Mouse (Mus musculus) MEL (cell line): ENCODE data around the gene Gm42878. TPM values are rescaled to one million over a fixed set of nuclear protein-coding genes. Genes with fewer than 3 reads are reported as not detected.
A peak's percentile ranks its signal among the peaks of the same experiment; 100 is the strongest.

ENCODE experiments used
- DNase-seq: peaks from one replicate; pipeline ENCODE4 v3.0.0; 2011; ENCODE audit warnings: low read depth, low spot score
- H3K27ac ChIP-seq: 2 replicates; pipeline ENCODE4 v1.5.1; 2012; ENCODE audit warnings: low read depth, mild to moderate bottlenecking, control low read depth, low read length, moderate library complexity; ENCODE audit not compliant: control insufficient read depth
- H3K27me3 ChIP-seq, 2 experiments: fragments of 150-350 bp in 1 of 2; sonication (generic) in 1 of 2; 2 replicates each; pipeline ENCODE4 v1.6.1; 2012; ENCODE audit warnings: low read length in 2 of 2, mild to moderate bottlenecking in 2 of 2, improper control_type of control experiment in 1 of 2, moderate library complexity in 1 of 2; ENCODE audit not compliant: insufficient read depth in 2 of 2, control insufficient read depth in 1 of 2
- H3K36me3 ChIP-seq, 2 experiments: 2 replicates each; pipeline ENCODE4 v1.6.1; 2012 to 2014; ENCODE audit warnings: low read length in 2 of 2, improper control_type of control experiment in 1 of 2, inconsistent platforms in 1 of 2, mild to moderate bottlenecking in 1 of 2; ENCODE audit not compliant: insufficient read depth in 2 of 2, control insufficient read depth in 1 of 2
- H3K4me1 ChIP-seq, 2 experiments: fragments of 150-350 bp in 1 of 2; sonication (generic) in 1 of 2; 2 replicates each; pipeline ENCODE4 v1.6.1; 2012; ENCODE audit warnings: low read length in 2 of 2, improper control_type of control experiment in 1 of 2, mild to moderate bottlenecking in 1 of 2; ENCODE audit not compliant: insufficient read depth in 2 of 2, control insufficient read depth in 1 of 2
- H3K4me3 ChIP-seq, 2 experiments: fragments of 150-350 bp in 1 of 2; sonication (generic) in 1 of 2; 2 replicates each; pipeline ENCODE4 v1.5.1; 2012; ENCODE audit warnings: low read depth in 2 of 2, low read length in 2 of 2, mild to moderate bottlenecking in 2 of 2, moderate library complexity in 2 of 2, control low read depth in 1 of 2, improper control_type of control experiment in 1 of 2; ENCODE audit not compliant: control insufficient read depth in 1 of 2, insufficient read depth in 1 of 2
- H3K79me2 ChIP-seq: 2 replicates; pipeline ENCODE4 v1.6.1; 2012; ENCODE audit warnings: mild to moderate bottlenecking, low read length, moderate library complexity; ENCODE audit not compliant: control insufficient read depth, poor library complexity, insufficient read depth
- H3K9ac ChIP-seq: 2 replicates; pipeline ENCODE4 v1.6.1; 2012; ENCODE audit warnings: low read depth, mild to moderate bottlenecking, control low read depth, low read length, moderate library complexity; ENCODE audit not compliant: control insufficient read depth, poor library complexity, severe bottlenecking
- H3K9me3 ChIP-seq: fragments of 150-350 bp; sonication (generic); replicated peaks from 2 replicates; pipeline ENCODE4 v1.6.1; 2012; ENCODE audit warnings: mild to moderate bottlenecking, low read length, improper control_type of control experiment, moderate library complexity; ENCODE audit not compliant: insufficient read depth
- BHLHE40 ChIP-seq: IDR thresholded peaks from 2 replicates; pipeline ENCODE4 v1.6.1; 2012; ENCODE audit warnings: low read depth, mild to moderate bottlenecking, inconsistent platforms, low read length, improper control_type of control experiment, borderline replicate concordance
- CHD1 ChIP-seq: IDR thresholded peaks from 2 replicates; pipeline ENCODE4 v1.6.1; 2012; ENCODE audit warnings: low read depth, mild to moderate bottlenecking, inconsistent platforms, low read length, improper control_type of control experiment
- CHD2 ChIP-seq: IDR thresholded peaks from 2 replicates; pipeline ENCODE4 v1.6.1; 2011; ENCODE audit warnings: low read length, improper control_type of control experiment
- ELF1 ChIP-seq: IDR thresholded peaks from 2 replicates; pipeline ENCODE4 v1.6.1; 2014; ENCODE audit warnings: low read depth, mild to moderate bottlenecking, inconsistent platforms, low read length, improper control_type of control experiment, moderate library complexity
- ETS1 ChIP-seq: IDR thresholded peaks from 2 replicates; pipeline ENCODE4 v1.6.1; 2012; ENCODE audit warnings: low read depth, mild to moderate bottlenecking, inconsistent platforms, low read length, improper control_type of control experiment, moderate library complexity
- GABPA ChIP-seq: IDR thresholded peaks from 2 replicates; pipeline ENCODE4 v1.6.1; 2012; ENCODE audit warnings: low read depth, mild to moderate bottlenecking, inconsistent platforms, low read length, improper control_type of control experiment, moderate library complexity
- HCFC1 ChIP-seq: IDR thresholded peaks from 2 replicates; pipeline ENCODE4 v1.6.1; 2012; ENCODE audit warnings: low read depth, mild to moderate bottlenecking, inconsistent platforms, low read length, improper control_type of control experiment, moderate library complexity
- KAT2A ChIP-seq: conservative IDR thresholded peaks from 2 replicates; pipeline ENCODE4 v1.6.1; 2012; ENCODE audit warnings: low read depth, low read length, improper control_type of control experiment, inconsistent platforms
- MAFK ChIP-seq: IDR thresholded peaks from 2 replicates; pipeline ENCODE4 v1.6.1; 2011; ENCODE audit warnings: low read depth, mild to moderate bottlenecking, low read length, improper control_type of control experiment, borderline replicate concordance
- MAX ChIP-seq: IDR thresholded peaks from 2 replicates; pipeline ENCODE4 v1.6.1; 2011; ENCODE audit warnings: low read length, improper control_type of control experiment
- MEF2A ChIP-seq: IDR thresholded peaks from 2 replicates; pipeline ENCODE4 v1.6.1; 2014; ENCODE audit warnings: low read depth, mild to moderate bottlenecking, inconsistent platforms, low read length, improper control_type of control experiment; ENCODE audit not compliant: poor library complexity, insufficient replicate concordance, severe bottlenecking; ENCODE audit errors: extremely low read depth
- MXI1 ChIP-seq: IDR thresholded peaks from 2 replicates; pipeline ENCODE4 v1.6.1; 2011; ENCODE audit warnings: mild to moderate bottlenecking, low read depth, low read length, improper control_type of control experiment
- MYC ChIP-seq: IDR thresholded peaks from 2 replicates; pipeline ENCODE4 v1.6.1; 2011; ENCODE audit warnings: low read depth, mild to moderate bottlenecking, low read length, improper control_type of control experiment, moderate library complexity
- NELFE ChIP-seq: IDR thresholded peaks from 2 replicates; pipeline ENCODE4 v1.6.1; 2011; ENCODE audit warnings: low read depth, low read length, improper control_type of control experiment
- NRF1 ChIP-seq: IDR thresholded peaks from 2 replicates; pipeline ENCODE4 v1.6.1; 2014; ENCODE audit warnings: low read depth, mild to moderate bottlenecking, inconsistent platforms, low read length, improper control_type of control experiment, moderate library complexity; ENCODE audit not compliant: poor library complexity, insufficient read depth, severe bottlenecking
- POLR2A ChIP-seq, 2 experiments: IDR thresholded peaks; 2 replicates each; pipeline ENCODE4 v1.6.1; 2011 to 2012; ENCODE audit warnings: low read length in 2 of 2, mild to moderate bottlenecking in 2 of 2, control low read depth in 1 of 2, improper control_type of control experiment in 1 of 2, low read depth in 1 of 2, moderate library complexity in 1 of 2; ENCODE audit not compliant: control insufficient read depth in 1 of 2, insufficient read depth in 1 of 2, poor library complexity in 1 of 2
- POLR2AphosphoS2 ChIP-seq: IDR thresholded peaks from 2 replicates; pipeline ENCODE4 v1.6.1; 2011; ENCODE audit warnings: low read length, improper control_type of control experiment
- RCOR1 ChIP-seq: IDR thresholded peaks from 2 replicates; pipeline ENCODE4 v1.6.1; 2012; ENCODE audit warnings: low read depth, mild to moderate bottlenecking, inconsistent platforms, low read length, improper control_type of control experiment
- SIN3A ChIP-seq: IDR thresholded peaks from 2 replicates; pipeline ENCODE4 v1.6.1; 2012; ENCODE audit warnings: low read length, improper control_type of control experiment, inconsistent platforms
- SMC3 ChIP-seq: IDR thresholded peaks from 2 replicates; pipeline ENCODE4 v1.6.1; 2011; ENCODE audit warnings: low read depth, low read length, improper control_type of control experiment
- TAL1 ChIP-seq: IDR thresholded peaks from 2 replicates; pipeline ENCODE4 v1.6.1; 2012; ENCODE audit warnings: mild to moderate bottlenecking, inconsistent platforms, low read length, moderate library complexity, mixed read lengths
- TCF12 ChIP-seq: IDR thresholded peaks from 2 replicates; pipeline ENCODE4 v1.6.1; 2014; ENCODE audit warnings: low read depth, mild to moderate bottlenecking, inconsistent platforms, low read length, improper control_type of control experiment, moderate library complexity
- USF1 ChIP-seq: IDR thresholded peaks from 2 replicates; pipeline ENCODE4 v1.6.1; 2014; ENCODE audit warnings: low read depth, mild to moderate bottlenecking, inconsistent platforms, low read length, improper control_type of control experiment, moderate library complexity
- USF2 ChIP-seq, 2 experiments: IDR thresholded peaks; 2 replicates each; pipeline ENCODE4 v1.6.1; 2011 to 2012; ENCODE audit warnings: improper control_type of control experiment in 2 of 2, low read length in 2 of 2, borderline replicate concordance in 1 of 2, inconsistent platforms in 1 of 2, low read depth in 1 of 2, mild to moderate bottlenecking in 1 of 2; ENCODE audit not compliant: insufficient read depth in 1 of 2
- ZKSCAN1 ChIP-seq: IDR thresholded peaks from 2 replicates; pipeline ENCODE4 v1.6.1; 2012; ENCODE audit warnings: low read depth, mild to moderate bottlenecking, inconsistent platforms, low read length, improper control_type of control experiment, moderate library complexity
- ZNF384 ChIP-seq: IDR thresholded peaks from 2 replicates; pipeline ENCODE4 v1.6.1; 2012; ENCODE audit warnings: low read depth, mild to moderate bottlenecking, inconsistent platforms, low read length, improper control_type of control experiment
- polyA plus RNA-seq, 2 experiments: library from polyadenylated mRNA; stranded (reverse) in 1 of 2; unstranded in 1 of 2; fragments of >175 nt in 1 of 2; fragments of >200 nt in 1 of 2; gene quantifications; 2 replicates each; pipeline versions ENCODE4 v1.2.1 to v1.2.4; 2012; ENCODE audit warnings: low replicate concordance in 2 of 2, low read depth in 1 of 2; ENCODE audit not compliant: insufficient read length in 2 of 2, insufficient read depth in 1 of 2, missing spikeins in 1 of 2
- total RNA-seq: library from RNA; depleted of rRNA; stranded (reverse); fragments of 300-350 nt; gene quantifications from 2 replicates; pipeline ENCODE4 v1.2.3, GENCODE M21; 2012

Gm42878 gene
- total and polyA plus RNA-seq, 3 experiments: not detected

DNA sequence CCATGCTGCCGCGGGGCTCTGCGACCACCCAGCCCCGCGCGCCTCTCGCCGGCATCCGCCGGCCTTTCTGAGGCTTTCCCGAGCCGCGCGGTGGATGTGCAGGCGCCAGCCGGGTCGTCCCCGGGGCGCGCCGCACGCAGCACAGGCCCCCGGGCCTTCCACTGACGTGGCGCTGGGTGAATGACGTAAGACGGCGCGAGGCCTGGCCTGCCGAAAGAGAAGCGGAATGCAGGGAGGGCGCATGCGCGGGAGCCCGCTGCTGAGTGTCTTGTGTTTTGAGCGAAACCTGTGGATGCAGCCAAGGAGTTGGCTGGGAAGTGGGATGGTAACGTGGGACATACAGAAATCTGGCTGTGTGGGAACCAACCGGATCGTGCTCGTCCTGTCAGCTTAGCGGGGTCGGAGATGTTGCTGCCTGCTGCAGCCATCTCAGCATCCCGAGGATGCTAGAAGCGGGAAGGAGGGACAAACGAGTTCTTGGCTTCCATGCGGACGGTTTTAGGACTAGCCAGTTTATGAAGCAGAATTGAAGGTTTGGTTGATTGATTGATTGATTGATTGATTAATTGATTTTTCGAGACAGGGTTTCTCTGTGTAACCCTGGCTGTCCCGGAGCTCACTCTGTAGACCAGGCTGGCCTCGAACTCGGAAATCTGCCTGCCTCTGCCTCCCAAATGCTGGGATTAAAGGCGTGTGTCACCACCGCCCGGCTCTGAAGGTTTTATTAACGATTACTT lies 679 bp upstream of the Gm42878 start, which contains the start of gene Mapkapk5:
TSS of gene Mapkapk5 (minus strand) at position 113 of the 737 bp plus-strand sequence.
- peaks cover 4 to 12% of the 10 kb centered on the region in 2 experiments for H3K4me1 ChIP-seq
- peak within 1 kb of the TSS; percentile 95 for H3K9ac ChIP-seq
- peak; percentile 96 for DNase-seq
- peak within 1 kb of the TSS; percentile 89 to 99 for H3K4me3 ChIP-seq
- peak within 1 kb of the TSS; percentile 71 for H3K27ac ChIP-seq
- no peaks in the 10 kb centered on the region for H3K27me3 ChIP-seq
- H3K79me2 ChIP-seq: peaks cover 40% of the 10 kb centered on the region
- no peaks in the 10 kb centered on the region for H3K9me3 ChIP-seq
- TF ChIP-seq KAT2A (peak; percentile 95), MAFK (no peak), ELF1 (peak; percentile 76), MEF2A (no peak), ETS1 (no peak), GABPA (0 out of 2 replicates have a peak, but pooled peaks have one; percentile 27), MYC (peak; percentile 9), CHD2 (no peak), HCFC1 (peak; percentile 97), RCOR1 (peak; percentile 35; the same call in 1 of the 2 replicates), USF1 (no peak), POLR2A (IDR thresholded peaks at IDR 0.05; ENCODE audit: control insufficient read depth in 1 of 2, insufficient read depth in 1 of 2, low read depth in 1 of 2, low read length in 2 of 2, poor library complexity in 1 of 2) (peak; percentile 86 to 92), ZNF384 (no peak), TCF12 (no peak), SIN3A (peak; percentile 91), TAL1 (no peak), ZKSCAN1 (no peak), SMC3 (no peak), MXI1 (peak; percentile 80), POLR2AphosphoS2 (peak; percentile 72), CHD1 (no peak), NRF1 (peak; percentile 94), NELFE (peak; percentile 92), USF2 (IDR thresholded peaks at IDR 0.05; ENCODE audit: borderline replicate concordance in 1 of 2, insufficient read depth in 1 of 2, low read depth in 1 of 2, low read length in 2 of 2) (no peak), BHLHE40 (no peak), MAX (peak; percentile 97)
- peaks cover 0 to 25% of the 10 kb centered on the region in 2 experiments; a peak in 2 of 4 replicates for H3K36me3 ChIP-seq
